Mouse (Mus musculus): ENCODE results near the gene Clstn3. TPM values are rescaled to one million over a fixed set of nuclear protein-coding genes. Genes with fewer than 3 reads are reported as not detected.

The Clstn3 gene
- total and polyA plus RNA-seq, 3 experiments: 17.7 to 126 (median 21.4) TPM

GRCm38 (mm10) chr6:124492842-124493561 lies 28.4 kb upstream of the Clstn3 start, which contains the start of gene C1rl:
C1rl (plus strand) TSS chr6:124493113.
- H3K79me2 ChIP-seq (replicated peaks; ENCODE audit: control insufficient read depth, extremely low read depth, insufficient read depth, poor library complexity, severe bottlenecking): no peaks in the 10 kb centered on the region
- DNase-seq (ENCODE audit: extremely low read depth): peak; percentile 89
- H3K4me2 ChIP-seq (ENCODE audit: insufficient read depth, low read depth, poor library complexity, severe bottlenecking): no peak within 1 kb of the TSS
- TF ChIP-seq TCF12 (IDR thresholded peaks at IDR 0.05; ENCODE audit: low read depth, low read length): 0 out of 2 replicates have a peak, but pooled peaks have one; percentile 15
- 0 out of 2 replicates have a peak, but pooled peaks have one; percentile 39 for TF ChIP-seq IRF4 (IDR thresholded peaks at IDR 0.05; ENCODE audit: low read depth, low read length)
- TF ChIP-seq E2F4 (IDR thresholded peaks at IDR 0.05; ENCODE audit: insufficient replicate concordance, low read depth, low read length): no peak
- TF ChIP-seq UBTF (IDR thresholded peaks at IDR 0.05; ENCODE audit: low read depth, low read length): no peak
- no peak for TF ChIP-seq JUN (IDR thresholded peaks at IDR 0.05; ENCODE audit: insufficient read depth, low read depth, low read length)
- no peak for TF ChIP-seq GABPA (IDR thresholded peaks at IDR 0.05; ENCODE audit: insufficient replicate concordance, low read depth, low read length)
- no peak for TF ChIP-seq MAFK (IDR thresholded peaks at IDR 0.05; ENCODE audit: insufficient replicate concordance, low read length)
- TF ChIP-seq BHLHE40 (IDR thresholded peaks at IDR 0.05; ENCODE audit: low read depth, low read length): peak; percentile 98
- 0 out of 2 replicates have a peak, but pooled peaks have one; percentile 17 for TF ChIP-seq POLR2A (IDR thresholded peaks at IDR 0.05; ENCODE audit: low read depth, low read length)
- peak; percentile 72 to 91 for TF ChIP-seq CTCF (conservative IDR thresholded peaks at IDR 0.05 in 1 of 2, IDR thresholded peaks at IDR 0.05 in 1 of 2; ENCODE audit: low read depth in 2 of 2, low read length in 2 of 2)
- TF ChIP-seq ZKSCAN1 (IDR thresholded peaks at IDR 0.05; ENCODE audit: borderline replicate concordance, low read depth, low read length): no peak
- TF ChIP-seq SIN3A (IDR thresholded peaks at IDR 0.05; ENCODE audit: low read length): no peak
- TF ChIP-seq ETS1 (conservative IDR thresholded peaks at IDR 0.05; ENCODE audit: low read depth, low read length): 0 out of 2 replicates have a peak, but pooled peaks have one; percentile 12
- TF ChIP-seq RAD21 (IDR thresholded peaks at IDR 0.05; ENCODE audit: low read depth, low read length): peak; percentile 71
- TF ChIP-seq MAX (IDR thresholded peaks at IDR 0.05; ENCODE audit: low read length): peak; percentile 79
- peak; percentile 93 for TF ChIP-seq MYC (IDR thresholded peaks at IDR 0.05; ENCODE audit: low read depth, low read length)
- TF ChIP-seq MXI1 (IDR thresholded peaks at IDR 0.05; ENCODE audit: low read depth, low read length): no peak
- TF ChIP-seq JUND (conservative IDR thresholded peaks at IDR 0.05; ENCODE audit: low read depth, low read length): no peak
- peak; percentile 85 for TF ChIP-seq SMC3 (IDR thresholded peaks at IDR 0.05; ENCODE audit: low read depth, low read length)
- TF ChIP-seq USF1 (IDR thresholded peaks at IDR 0.05; ENCODE audit: low read depth, low read length): 0 out of 2 replicates have a peak, but pooled peaks have one; percentile 3
- peak; percentile 54; the same call in 1 of the 2 replicates for TF ChIP-seq MAZ (IDR thresholded peaks at IDR 0.05; ENCODE audit: low read depth, low read length)
- TF ChIP-seq EP300 (IDR thresholded peaks at IDR 0.05; ENCODE audit: low read length): no peak
- H3K4me3 ChIP-seq (replicated peaks in 1 of 3; ENCODE audit: low read depth in 2 of 3, low read length in 2 of 3, poor library complexity in 1 of 3): peak within 1 kb of the TSS in 1 of 3 experiments; percentile 30
- no peak within 1 kb of the TSS for H3K27ac ChIP-seq (ENCODE audit: insufficient read depth, low read depth)
- in situ Hi-C loops (cut with MboI; ENCODE audit: low pct_ligation_motif_present, low pct_unique_long_range_greater_than_20kb, low sequenced_read_pairs) (no loop called here), dilution Hi-C loops (cut with MboI; ENCODE audit: extremely low pct_ligation_motif_present, extremely low pct_unique_long_range_greater_than_20kb, low sequenced_read_pairs) (no loop called here)
- no peak within 1 kb of the TSS for H3K9ac ChIP-seq (ENCODE audit: insufficient read depth, low read depth)
- peaks cover 5 to 34% of the 10 kb centered on the region in 2 experiments for H3K4me1 ChIP-seq (ENCODE audit: control insufficient read depth in 1 of 2, insufficient read depth in 2 of 2)
- H3K9me3 ChIP-seq (replicated peaks; ENCODE audit: low read length): peaks cover 5% of the 10 kb centered on the region
- no peaks in the 10 kb centered on the region for H3K27me3 ChIP-seq (replicated peaks)
- H3K36me3 ChIP-seq (replicated peaks in 1 of 2; ENCODE audit: control insufficient read depth in 1 of 2, insufficient read depth in 1 of 2, low read length in 1 of 2): no peaks in the 10 kb centered on the region

Data from CH12.LX (cell line).